Mouse (Mus musculus): ENCODE measurements at regions not wholly inside any gene's neighbourhood (a gene's known extent, or its start where the extent isn't known, plus 50 kb on each side); places are given as distances from the start of the nearest gene placed in this dataset.
"Not testable (repeated sequence)": the region's sequence is repeated elsewhere in the genome, so short reads cannot be mapped to it uniquely, and the experiment has no call there.

GRCm38 (mm10) chr13:10855947-10856561, 495.4 kb upstream of the Chrm3 start:
- not testable (repeated sequence) for DNase-seq (ENCODE audit: low spot score in 2 of 2)

DNA sequence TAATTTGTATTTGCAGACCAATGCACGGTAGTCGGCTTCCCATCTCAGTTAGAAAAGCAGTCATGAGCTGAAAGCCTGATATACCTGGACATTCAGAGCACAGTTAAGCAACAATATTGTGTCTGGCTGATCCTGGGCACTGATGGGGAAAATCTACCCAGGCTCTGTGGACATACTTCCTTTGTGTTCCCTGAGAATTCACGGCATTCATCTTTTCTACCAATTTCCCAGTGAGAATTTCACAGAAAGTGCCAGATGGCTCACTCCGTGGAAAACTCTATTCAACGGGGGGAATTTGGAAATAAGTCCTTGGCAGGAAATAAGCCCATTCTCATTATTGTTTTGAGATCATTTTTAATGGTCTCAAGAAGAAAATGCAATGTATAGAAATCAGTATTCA, 484.6 kb upstream of the Chrm3 start:
- DNase-seq (ENCODE audit: low spot score in 2 of 2), result no peak

- DNase-seq (ENCODE audit: low spot score in 2 of 2), result no peak
Measured at GRCm38 (mm10) chr13:10799351-10799913, 438.8 kb upstream of the Chrm3 start.
